Mouse (Mus musculus) forelimb bud, embryonic 11.5 days (tissue): ENCODE data around the gene Acvr1b.
A peak's percentile ranks its signal among the peaks of the same experiment; 100 is the strongest.

ENCODE experiments used
- DNase-seq: peaks from one replicate; pipeline ENCODE4 v3.0.0-alpha.2; 2012; ENCODE audit warnings: low read depth, low spot score

Gene Acvr1b

GRCm38 (mm10) chr15:101175131-101175460 is 1.2 kb downstream of the Acvr1b start:
- DNase-seq, result no peak

- DNase-seq, result no peak
These were observed 1.9 kb downstream of the Acvr1b start for GRCm38 (mm10) chr15:101175613-101176283.

GRCm38 (mm10) chr15:101176284-101176680 is 2.4 kb downstream of the Acvr1b start:
- no peak for DNase-seq

GRCm38 (mm10) chr15:101176795-101177691 is 3.2 kb downstream of the Acvr1b start:
- DNase-seq, result no peak

GRCm38 (mm10) chr15:101180363-101181105 is 6.7 kb downstream of the Acvr1b start:
- DNase-seq, result no peak

GRCm38 (mm10) chr15:101181106-101181466 is 7.2 kb downstream of the Acvr1b start:
- peak; percentile 42 for DNase-seq

GRCm38 (mm10) chr15:101181500-101181899 is 7.6 kb downstream of the Acvr1b start:
- DNase-seq, result no peak

GRCm38 (mm10) chr15:101182676-101183075 is 8.8 kb downstream of the Acvr1b start:
- peak; percentile 37 for DNase-seq

- no peak for DNase-seq
These were observed 10.4 kb downstream of the Acvr1b start for GRCm38 (mm10) chr15:101184300-101184699.

- no peak for DNase-seq
These were observed 11.7 kb downstream of the Acvr1b start for GRCm38 (mm10) chr15:101185549-101185948.

GRCm38 (mm10) chr15:101187907-101188306 is 14.0 kb downstream of the Acvr1b start:
- no peak for DNase-seq

- DNase-seq, result no peak
These were observed 16.3 kb downstream of the Acvr1b start for GRCm38 (mm10) chr15:101189981-101190761.

GRCm38 (mm10) chr15:101190762-101191150 is 16.9 kb downstream of the Acvr1b start:
- no peak for DNase-seq

GRCm38 (mm10) chr15:101191459-101192259 is 17.8 kb downstream of the Acvr1b start:
- DNase-seq, result no peak

- DNase-seq, result no peak
These were observed 18.4 kb downstream of the Acvr1b start for GRCm38 (mm10) chr15:101192260-101192640.

GRCm38 (mm10) chr15:101192651-101193050 is 18.8 kb downstream of the Acvr1b start:
- no peak for DNase-seq

- no peak for DNase-seq
These were observed 20.1 kb downstream of the Acvr1b start for GRCm38 (mm10) chr15:101193971-101194370.

GRCm38 (mm10) chr15:101194951-101195823 is 21.3 kb downstream of the Acvr1b start:
- no peak for DNase-seq

- DNase-seq, result no peak
These were observed 22.4 kb downstream of the Acvr1b start for GRCm38 (mm10) chr15:101196079-101196795.
